8 mouse cellular contexts compared by ENCODE assay signal in the genomic region with DNA sequence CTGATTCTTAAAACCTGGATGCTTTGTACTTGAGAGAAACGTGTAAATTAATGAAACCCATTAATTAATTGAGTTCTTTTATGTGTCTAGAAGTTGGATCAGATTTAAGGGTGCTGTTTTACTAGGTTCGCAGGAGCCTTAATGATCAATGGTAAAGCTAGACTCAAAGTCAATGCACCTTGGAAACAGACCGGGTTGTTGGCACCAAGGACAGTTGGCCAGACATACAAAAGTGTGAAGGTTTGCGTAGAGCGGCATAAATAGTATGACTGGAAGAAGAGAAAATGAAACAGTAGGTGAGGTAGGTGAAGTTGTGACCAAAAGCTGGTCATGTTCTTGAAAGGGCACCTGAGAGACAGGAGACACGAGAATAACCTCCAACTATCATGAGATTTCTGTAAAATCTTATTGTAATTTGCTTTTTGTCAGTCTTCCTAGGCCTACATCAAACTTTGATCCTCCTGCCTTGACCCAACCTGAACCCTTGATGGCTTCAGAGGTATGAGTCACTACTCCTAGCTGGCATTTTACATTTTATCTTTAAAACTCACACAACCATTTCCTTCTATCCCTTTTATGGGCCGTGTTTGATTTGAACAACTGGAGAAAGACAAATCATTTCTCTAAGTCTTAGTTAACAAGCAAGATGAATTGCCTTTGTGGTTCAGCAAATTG. TPM values are rescaled to one million over a fixed set of nuclear protein-coding genes. Genes with fewer than 3 reads are reported as not detected.
A peak's percentile ranks its signal among the peaks of the same experiment; 100 is the strongest.
DNase-seq lines count a peak whose midpoint lies in the region; ATAC-seq and TF ChIP-seq lines count a peak whose summit lies in the region.

No protein-coding gene starts in this region.

- H3K79me2 ChIP-seq in myocyte (ENCODE audit: control insufficient read depth, insufficient read depth) = peaks cover 34% of the 10 kb centered on the region

- peak overlapping the region; percentile 79 for H3K4me2 ChIP-seq in kidney, embryonic 15.5 days
- peak overlapping the region; percentile 84 for H3K4me2 ChIP-seq in embryonic facial prominence, embryonic 13.5 days
- H3K4me2 ChIP-seq in intestine, embryonic 14.5 days (ENCODE audit: low read length) = peak overlapping the region; percentile 52
- H3K4me2 ChIP-seq in myocyte (ENCODE audit: low read depth) = peak overlapping the region; percentile 84

- H3K27me3 ChIP-seq in kidney, embryonic 15.5 days = no peaks in the 10 kb centered on the region
- H3K27me3 ChIP-seq in embryonic facial prominence, embryonic 13.5 days = no peaks in the 10 kb centered on the region
- H3K27me3 ChIP-seq in intestine, embryonic 14.5 days (replicated peaks; ENCODE audit: control insufficient read depth, insufficient read depth, low read length) = no peaks in the 10 kb centered on the region
- H3K27me3 ChIP-seq in myocyte (ENCODE audit: control insufficient read depth, insufficient read depth, insufficient read length) = no peaks in the 10 kb centered on the region

- TF ChIP-seq POLR2A in myocyte (IDR thresholded peaks at IDR 0.05; ENCODE audit: insufficient read length, low read depth) = no peak

- peak overlapping the region; percentile 100; the same call in 1 of the 2 replicates for H3K27ac ChIP-seq in kidney, embryonic 15.5 days
- peak overlapping the region; percentile 99; the same call in 1 of the 2 replicates for H3K27ac ChIP-seq in embryonic facial prominence, embryonic 13.5 days
- H3K27ac ChIP-seq in intestine, embryonic 14.5 days (ENCODE audit: low read depth) = no peak overlapping the region

- peaks cover 23% of the 10 kb centered on the region for H3K4me1 ChIP-seq in kidney, embryonic 15.5 days
- H3K4me1 ChIP-seq in embryonic facial prominence, embryonic 13.5 days = peaks cover 14% of the 10 kb centered on the region
- H3K4me1 ChIP-seq in intestine, embryonic 14.5 days (replicated peaks; ENCODE audit: control insufficient read depth, insufficient read depth, low read length) = peaks cover 9% of the 10 kb centered on the region; the same call in 1 of the 2 replicates

- H3K9me3 ChIP-seq in kidney, embryonic 15.5 days (replicated peaks) = no peaks in the 10 kb centered on the region
- no peaks in the 10 kb centered on the region for H3K9me3 ChIP-seq in embryonic facial prominence, embryonic 13.5 days
- H3K9me3 ChIP-seq in intestine, embryonic 14.5 days (ENCODE audit: control insufficient read depth, low read length) = no peaks in the 10 kb centered on the region

- DNase-seq in kidney, postnatal 25 days = no peak
- DNase-seq in intestine, embryonic 14.5 days (ENCODE audit: low spot score) = no peak
- DNase-seq in urinary bladder, postnatal 25 days (ENCODE audit: low spot score) = no peak
- DNase-seq in frontal cortex, postnatal 36 days (ENCODE audit: low spot score in 2 of 2) = no peak
- no peak for DNase-seq in retina, postnatal 1 day

- H3K36me3 ChIP-seq in kidney, embryonic 15.5 days = no peaks in the 10 kb centered on the region
- H3K36me3 ChIP-seq in embryonic facial prominence, embryonic 13.5 days = no peaks in the 10 kb centered on the region
- H3K36me3 ChIP-seq in intestine, embryonic 14.5 days (ENCODE audit: control insufficient read depth, insufficient read depth, low read length) = no peaks in the 10 kb centered on the region
- H3K36me3 ChIP-seq in myocyte (ENCODE audit: control insufficient read depth, insufficient read depth) = no peaks in the 10 kb centered on the region

- ATAC-seq in kidney, embryonic 15.5 days (replicated peaks; ENCODE audit: low FRiP score) = no peak
- ATAC-seq in embryonic facial prominence, embryonic 13.5 days (ENCODE audit: insufficient number of reproducible peaks, insufficient read depth, low FRiP score, low TSS enrichment, low read depth) = no peak
- ATAC-seq in intestine, embryonic 14.5 days (replicated peaks; ENCODE audit: low FRiP score, low TSS enrichment, low read depth) = no peak

- H3K4me3 ChIP-seq in kidney, embryonic 15.5 days (replicated peaks) = peak overlapping the region; percentile 98
- H3K4me3 ChIP-seq in embryonic facial prominence, embryonic 13.5 days = peak overlapping the region; percentile 86
- H3K4me3 ChIP-seq in intestine, embryonic 14.5 days (ENCODE audit: low read depth, low read length) = peak overlapping the region; percentile 86; the same call in 1 of the 2 replicates
- peak overlapping the region; percentile 63 for H3K4me3 ChIP-seq in myocyte

- peak overlapping the region; percentile 98 for H3ac ChIP-seq in myocyte (ENCODE audit: control insufficient read depth, insufficient read length)

- WGBS in kidney, embryonic 15.5 days = 70% methylated on average over 7 of the region's 7 CpGs
- WGBS in embryonic facial prominence, embryonic 13.5 days = 77% methylated on average over 7 of the region's 7 CpGs
- 71% methylated on average over 7 of the region's 7 CpGs for WGBS in intestine, embryonic 14.5 days

- peak overlapping the region; percentile 92; the same call in 1 of the 2 replicates for H3K9ac ChIP-seq in kidney, embryonic 15.5 days
- H3K9ac ChIP-seq in embryonic facial prominence, embryonic 13.5 days = peak overlapping the region; percentile 95; the same call in 1 of the 2 replicates
- no peak overlapping the region; the same call in 1 of the 2 replicates for H3K9ac ChIP-seq in intestine, embryonic 14.5 days (ENCODE audit: low read length)

TF ChIP-seq in myocyte, 11 proteins besides CTCF, POLR2A, EP300 and RAD21:
- TF ChIP-seq SRF (IDR thresholded peaks at IDR 0.05; ENCODE audit: control insufficient read depth, insufficient read length, low read depth) = no peak
- no peak for TF ChIP-seq MYOD1 (IDR thresholded peaks at IDR 0.05; ENCODE audit: control insufficient read depth in 1 of 3, insufficient read length in 2 of 3, low read depth in 2 of 3)

RNA-seq across cellular contexts. Expression of a gene that starts 1.3 kb away (rescaled TPM):
- polyA plus RNA-seq in kidney, embryonic 15.5 days (2015; fragmentation: Nextera tagmentation; extraction: Ambion mirVana) = 74.4 and 76.7 TPM in 2 replicates
- polyA plus RNA-seq in embryonic facial prominence, embryonic 13.5 days (2015; fragmentation: Nextera tagmentation; extraction: Ambion mirVana) = 78.7 and 81.7 TPM in 2 replicates
- polyA plus RNA-seq in intestine, embryonic 14.5 days (2014; fragmentation: Nextera tagmentation; extraction: Ambion mirVana) = 81.8 and 83.5 TPM in 2 replicates
- polyA plus RNA-seq in myocyte (2012; fragmentation: generic; extraction: Trizol) = 7.8 TPM

RNA-seq across cellular contexts. Expression of a gene that starts 16.8 kb away (rescaled TPM):
- polyA plus RNA-seq in kidney, embryonic 15.5 days (2015; fragmentation: Nextera tagmentation; extraction: Ambion mirVana) = 3.7 and 5.5 TPM in 2 replicates
- polyA plus RNA-seq in embryonic facial prominence, embryonic 13.5 days (2015; fragmentation: Nextera tagmentation; extraction: Ambion mirVana) = 4.8 and 5.0 TPM in 2 replicates
- 4.2 and 4.3 TPM in 2 replicates for polyA plus RNA-seq in intestine, embryonic 14.5 days (2014; fragmentation: Nextera tagmentation; extraction: Ambion mirVana)
- polyA plus RNA-seq in myocyte (2012; fragmentation: generic; extraction: Trizol) = 0.10 TPM

RNA-seq across cellular contexts. Expression of a gene that starts 50.2 kb away (rescaled TPM):
- 52.3 TPM in 2 replicates for polyA plus RNA-seq in kidney, embryonic 15.5 days (2015; fragmentation: Nextera tagmentation; extraction: Ambion mirVana)
- polyA plus RNA-seq in embryonic facial prominence, embryonic 13.5 days (2015; fragmentation: Nextera tagmentation; extraction: Ambion mirVana) = 46.1 and 48.7 TPM in 2 replicates
- polyA plus RNA-seq in intestine, embryonic 14.5 days (2014; fragmentation: Nextera tagmentation; extraction: Ambion mirVana) = 38.0 and 44.0 TPM in 2 replicates
- 8.9 TPM for polyA plus RNA-seq in myocyte (2012; fragmentation: generic; extraction: Trizol)
